Mouse (Mus musculus) left cerebral cortex, adult 8-10 months (tissue): ENCODE results near the gene Afg3l1. TPM values are rescaled to one million over a fixed set of nuclear protein-coding genes. Genes with fewer than 3 reads are reported as not detected.
A peak's percentile ranks its signal among the peaks of the same experiment; 100 is the strongest.
"Not testable (repeated sequence)": the region's sequence is repeated elsewhere in the genome, so short reads cannot be mapped to it uniquely, and the experiment has no call there.

Source experiments
- DNase-seq, 2 experiments: peaks; one replicate each; pipeline ENCODE4 v3.0.0; 2022; ENCODE audit warnings: low spot score in 2 of 2
- total RNA-seq, 4 experiments: library from RNA; stranded (reverse); gene quantifications; 2 replicates each; pipeline ENCODE4 v1.2.4; 2022

Gene Afg3l1
- total RNA-seq, 4 experiments from 2014 or later, result 25.2 to 33.7 (median 32.5) TPM

GRCm38 (mm10) chr8:123463651-123464050 lies 14.1 kb upstream of the Afg3l1 start:
- no peak for DNase-seq

GRCm38 (mm10) chr8:123467476-123467875 lies 10.2 kb upstream of the Afg3l1 start:
- no peak for DNase-seq

GRCm38 (mm10) chr8:123472991-123473390 lies 4.7 kb upstream of the Afg3l1 start:
- DNase-seq, result not testable (repeated sequence)

DNA sequence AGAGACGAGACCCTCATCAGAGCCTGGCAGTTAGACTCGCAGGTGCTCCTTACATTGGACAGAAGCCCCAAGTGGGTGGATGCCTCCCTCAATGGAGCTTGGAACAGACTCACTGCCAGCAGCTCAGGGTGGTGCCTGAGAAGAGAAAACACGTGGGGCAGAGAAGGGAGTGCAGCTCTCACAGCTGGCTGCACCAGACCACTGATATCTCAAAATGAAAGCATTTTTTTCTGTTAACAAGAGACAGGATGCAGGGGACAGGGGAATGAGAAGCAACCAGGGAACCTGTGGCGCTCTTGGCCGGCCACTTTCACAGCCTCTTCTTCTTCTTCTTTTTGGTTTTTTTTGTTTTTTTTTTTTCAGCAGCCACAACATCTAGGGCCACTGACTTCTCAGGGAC lies 3.2 kb upstream of the Afg3l1 start:
- not testable (repeated sequence) for DNase-seq

- no peak for DNase-seq
Observed at GRCm38 (mm10) chr8:123476911-123477736, 579 bp upstream of the Afg3l1 start.

DNA sequence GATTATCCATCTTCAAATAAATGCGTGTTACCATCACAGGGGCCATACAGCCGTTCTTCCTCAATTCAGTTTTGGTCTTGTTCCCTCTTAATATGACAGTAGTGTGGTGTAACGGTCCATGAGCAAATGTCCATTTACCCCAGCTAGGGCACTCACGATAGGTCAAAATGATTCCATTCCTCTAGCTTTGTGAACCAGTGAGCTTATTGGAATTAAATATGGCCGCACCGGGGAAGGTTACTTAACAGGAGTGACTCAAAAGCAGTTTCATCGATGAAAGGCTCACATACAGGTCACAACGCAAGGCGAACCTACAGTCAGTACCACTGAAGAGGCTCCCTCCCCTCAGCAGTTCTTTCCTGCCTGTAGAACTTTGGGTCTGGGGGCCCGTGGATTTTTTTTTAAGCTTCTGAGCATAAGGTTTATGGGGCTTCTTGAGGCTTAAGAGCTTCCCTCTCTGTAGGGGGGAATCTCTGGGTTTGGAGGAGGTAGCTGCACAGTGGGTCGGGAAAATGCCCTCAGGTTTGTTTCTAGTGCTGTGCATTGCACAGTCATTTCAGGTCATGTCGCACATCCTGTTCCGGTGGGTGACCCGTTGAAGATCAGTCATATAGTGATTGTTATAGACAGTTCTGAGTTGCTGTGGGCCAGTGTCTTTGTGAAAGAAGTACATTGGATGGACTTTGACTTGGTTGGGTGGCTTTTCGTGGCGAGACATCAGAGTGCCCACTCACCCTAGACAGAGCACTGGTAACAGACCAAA lies 934 bp downstream of the Afg3l1 start:
- DNase-seq, result peak in 1 of 2 experiments; percentile 14

DNA sequence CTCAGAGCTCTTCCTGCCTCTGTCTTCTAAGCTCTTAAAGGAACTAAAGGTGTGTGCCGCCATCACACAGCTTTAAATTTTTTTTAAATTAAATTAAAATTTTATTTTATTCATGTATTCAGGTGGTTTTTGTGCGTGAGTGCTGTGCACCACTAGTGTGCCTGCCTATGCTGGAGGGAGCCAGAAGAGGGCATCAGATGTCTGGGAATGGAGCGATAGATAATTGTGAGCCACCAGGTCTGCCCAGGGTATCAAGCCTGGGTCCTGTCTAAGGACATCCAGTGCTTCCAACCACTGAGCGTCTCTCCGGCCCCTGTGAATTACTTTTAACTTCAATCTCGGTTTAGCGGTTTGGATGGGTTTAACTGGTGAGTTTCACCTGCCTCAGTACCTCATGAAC lies 4.9 kb downstream of the Afg3l1 start:
- DNase-seq, result no peak

- no peak for DNase-seq
Observed at GRCm38 (mm10) chr8:123491280-123492075, 13.8 kb downstream of the Afg3l1 start.

GRCm38 (mm10) chr8:123492898-123493297 lies 15.2 kb downstream of the Afg3l1 start:
- no peak for DNase-seq

DNA sequence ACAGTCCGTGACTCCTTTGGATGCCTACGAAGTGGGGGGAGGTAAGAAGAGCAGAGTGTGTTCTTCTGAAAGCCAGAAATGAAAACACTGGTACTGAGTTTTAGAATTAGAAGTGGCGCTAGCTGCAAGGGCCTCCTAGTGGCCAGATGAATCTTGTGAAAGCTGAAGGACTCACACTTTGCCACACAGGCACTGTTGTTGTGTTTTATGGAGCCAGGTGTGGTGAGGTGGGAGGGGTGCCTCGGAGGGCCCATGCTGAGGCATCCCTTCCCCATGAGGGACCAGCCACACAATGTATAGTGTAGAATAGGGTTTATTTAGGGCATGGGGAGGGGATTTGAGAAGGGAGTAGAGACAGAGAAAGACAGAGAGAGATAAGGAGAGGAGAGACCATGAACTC lies 20.0 kb downstream of the Afg3l1 start:
- DNase-seq, result no peak

- no peak for DNase-seq
Observed at GRCm38 (mm10) chr8:123498963-123499362, 21.3 kb downstream of the Afg3l1 start.

DNA sequence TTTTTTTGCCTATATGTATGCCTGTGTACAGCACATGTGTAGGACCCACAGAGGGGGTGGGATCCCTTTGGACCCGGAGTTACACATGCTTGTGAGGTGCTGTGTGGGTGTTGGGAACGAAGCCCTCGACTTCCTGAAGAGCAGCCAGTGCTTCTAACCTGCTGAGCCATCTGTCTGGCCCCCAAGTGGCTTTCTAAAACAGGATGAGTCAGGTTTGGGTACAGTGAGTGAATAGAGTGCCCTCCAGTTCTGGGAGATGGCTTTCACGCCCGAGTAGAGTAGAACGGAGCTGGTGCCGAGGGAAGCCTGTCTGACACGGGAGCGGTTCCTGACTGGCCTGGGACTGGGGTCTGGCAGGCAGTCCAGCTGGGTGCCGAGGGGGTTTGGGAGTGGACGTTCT lies 21.9 kb downstream of the Afg3l1 start:
- no peak for DNase-seq

DNA sequence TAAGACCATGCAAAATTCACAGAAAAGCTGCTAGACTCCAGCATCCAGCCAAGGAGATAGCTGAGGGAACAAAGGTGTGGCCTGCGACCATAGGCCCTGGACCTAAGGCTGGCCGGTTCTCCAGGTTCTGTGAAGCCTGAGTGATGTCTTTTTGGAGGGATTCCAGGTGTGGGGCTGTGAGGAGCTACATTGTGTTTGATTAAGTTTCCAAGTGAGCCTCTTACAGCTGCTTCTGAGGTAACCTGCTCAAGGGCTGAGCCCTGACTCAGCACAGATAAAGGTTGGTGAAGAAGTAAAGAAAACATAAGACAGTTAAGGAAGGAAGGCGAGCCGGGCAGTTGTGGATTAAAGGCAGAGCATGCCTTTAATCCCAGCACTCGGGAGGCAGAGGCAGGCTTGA lies 24.5 kb downstream of the Afg3l1 start:
- DNase-seq, result no peak

GRCm38 (mm10) chr8:123503801-123504467 lies 26.2 kb downstream of the Afg3l1 start:
- no peak for DNase-seq

- DNase-seq, result no peak
Observed at GRCm38 (mm10) chr8:123504591-123505195, 27.0 kb downstream of the Afg3l1 start.

GRCm38 (mm10) chr8:123505267-123505666 lies 27.6 kb downstream of the Afg3l1 start:
- DNase-seq, result no peak

GRCm38 (mm10) chr8:123505695-123506094 lies 28.0 kb downstream of the Afg3l1 start:
- no peak for DNase-seq

DNA sequence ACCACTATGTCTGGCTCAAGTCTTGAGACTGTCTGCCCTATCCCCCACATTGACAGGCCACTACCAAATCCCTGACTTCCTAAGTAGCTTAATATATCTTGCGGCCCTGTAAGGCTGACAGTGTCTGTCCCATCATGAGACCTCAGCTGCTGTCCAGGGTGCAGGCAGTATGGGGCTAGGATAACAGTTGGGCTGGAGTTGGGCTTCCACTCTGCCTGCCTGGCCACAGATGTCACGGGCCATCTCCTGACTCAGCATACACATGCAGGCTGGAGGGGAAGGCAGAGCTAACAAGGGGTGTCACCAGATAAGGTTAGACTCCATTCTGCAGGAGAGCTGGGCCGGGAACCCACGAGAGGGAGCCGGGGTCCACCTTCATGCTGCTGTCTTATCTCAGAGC lies 29.4 kb downstream of the Afg3l1 start:
- no peak for DNase-seq

DNA sequence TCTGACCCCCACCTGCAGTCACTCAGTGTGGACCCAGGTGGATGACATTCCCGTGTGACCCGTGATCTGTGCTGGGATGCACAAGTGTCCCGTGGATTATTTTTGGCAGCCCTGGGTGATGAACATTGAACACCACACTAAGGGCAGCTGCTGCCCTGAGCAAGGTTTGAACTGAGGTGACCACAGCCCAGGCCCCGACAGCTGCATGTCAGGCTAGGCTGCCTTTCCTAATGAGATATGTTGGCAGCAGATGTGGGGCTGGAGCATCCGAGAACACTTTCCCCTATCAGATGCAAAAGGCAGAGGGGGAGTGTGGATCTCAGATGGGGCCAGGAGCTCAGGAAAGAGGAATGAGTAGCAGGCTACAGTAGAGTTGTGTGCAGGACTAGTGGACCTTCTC lies 33.1 kb downstream of the Afg3l1 start:
- no peak for DNase-seq

DNA sequence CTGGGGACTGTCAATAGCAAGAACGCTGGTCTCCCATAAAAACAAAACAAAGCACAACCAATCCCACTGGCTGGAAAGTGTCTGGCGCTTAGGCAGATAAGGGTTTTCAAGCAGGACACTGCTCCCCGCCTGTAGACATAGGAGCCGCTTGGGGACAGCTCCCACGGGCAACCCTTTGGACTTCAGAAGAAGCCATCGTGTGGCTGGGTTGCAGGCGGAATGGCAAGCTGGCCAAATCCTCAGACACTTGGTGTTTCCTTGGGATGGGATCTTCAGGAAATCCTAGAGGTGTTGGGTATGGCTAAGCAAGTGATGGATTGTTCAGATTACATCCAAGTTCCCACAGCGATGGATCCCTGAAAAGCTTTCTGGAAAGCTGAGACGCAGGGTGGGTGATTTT lies 36.4 kb downstream of the Afg3l1 start:
- no peak for DNase-seq
